Mouse (Mus musculus): ENCODE measurements at regions not wholly inside any gene's neighbourhood (a gene's known extent, or its start where the extent isn't known, plus 50 kb on each side); places are given as distances from the start of the nearest gene placed in this dataset.

- TF ChIP-seq GATA1 (IDR thresholded peaks at IDR 0.05; ENCODE audit: borderline replicate concordance, low read length) (no peak), FLI1 (IDR thresholded peaks at IDR 0.05; ENCODE audit: low read length) (no peak)
Observed at GRCm38 (mm10) chr10:100224459-100225097, 110.9 kb upstream of the Gm4301 start.
